Comparison of ENCODE assay signal across 11 mouse cellular contexts in the genomic region with DNA sequence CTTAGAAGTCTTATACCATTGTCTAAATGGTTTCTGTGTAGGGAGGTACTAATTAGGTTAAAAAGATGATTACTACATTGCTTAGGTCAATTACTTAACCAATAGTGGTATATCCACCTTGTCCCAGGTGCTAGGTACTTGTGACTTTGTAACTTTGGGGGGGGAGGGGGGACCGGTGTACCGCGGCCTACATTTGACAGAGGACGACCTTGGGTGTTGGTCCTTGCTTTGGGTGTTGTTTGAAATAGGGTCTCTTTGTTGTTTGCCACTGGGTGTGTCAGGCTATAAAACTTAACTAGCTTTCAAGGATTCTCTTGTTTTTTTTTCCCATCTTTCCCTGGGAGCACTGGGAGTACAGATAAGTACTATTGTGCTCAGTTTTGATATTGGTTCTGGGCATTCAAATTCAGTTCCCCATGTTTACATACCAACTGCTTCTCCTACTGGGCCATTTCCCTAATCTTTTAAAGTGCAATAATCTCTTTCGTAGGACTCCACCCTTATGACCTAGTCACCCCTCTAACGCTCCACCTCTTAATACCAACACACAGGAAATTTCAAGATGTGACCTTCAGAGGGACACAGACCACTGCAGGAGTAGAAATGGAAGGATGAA.
"Had no signal": no experiment of that assay in that cellular context is flagged by ENCODE, and none has a peak within 500 bp of the region (broad histone marks: within the 10 kb centered on the region; RNA-seq: fewer than 3 reads in every experiment).

No protein-coding gene starts in this region.

- ATAC-seq: liver, embryonic 12.5 days; midbrain, embryonic 16.5 days had no signal

- DNase-seq: kidney, postnatal 14 days; lung, embryonic 14.5 days; lung, postnatal 10 days; right cerebral cortex, postnatal 14 days; thymus, postnatal 4 days had no signal

- H3K4me2 ChIP-seq: kidney, embryonic 15.5 days; limb, embryonic 15.5 days; liver, embryonic 12.5 days; lung, embryonic 14.5 days; midbrain, embryonic 12.5 days had no signal

- H3K9me3 ChIP-seq: kidney, embryonic 15.5 days; limb, embryonic 15.5 days; liver, embryonic 12.5 days; midbrain, embryonic 12.5 days had no signal

- H3K27me3 ChIP-seq: kidney, embryonic 15.5 days; limb, embryonic 15.5 days; liver, embryonic 12.5 days; midbrain, embryonic 12.5 days had no signal

- H3K9ac ChIP-seq: kidney, embryonic 15.5 days; limb, embryonic 15.5 days; liver, embryonic 12.5 days; lung, embryonic 14.5 days; midbrain, embryonic 12.5 days had no signal

- H3K4me1 ChIP-seq: kidney, embryonic 15.5 days; limb, embryonic 15.5 days; liver, embryonic 12.5 days; midbrain, embryonic 12.5 days had no signal

- H3K27ac ChIP-seq: kidney, embryonic 15.5 days; limb, embryonic 15.5 days; liver, embryonic 12.5 days; macrophage; midbrain, embryonic 12.5 days had no signal

- H3K4me3 ChIP-seq: kidney, embryonic 15.5 days; limb, embryonic 15.5 days; liver, embryonic 12.5 days; midbrain, embryonic 12.5 days had no signal

- H3K36me3 ChIP-seq: kidney, embryonic 15.5 days; limb, embryonic 15.5 days; liver, embryonic 12.5 days; midbrain, embryonic 12.5 days had no signal
